8 mouse cellular contexts compared by ENCODE assay signal in genomic region chr6:98089185-98089584, GRCm38 (mm10).
DNase-seq lines count a peak whose midpoint lies in the region; ATAC-seq and TF ChIP-seq lines count a peak whose summit lies in the region.

No protein-coding gene starts in this region.

- H3K36me3 ChIP-seq in midbrain, embryonic 11.5 days (ENCODE audit: control insufficient read depth, insufficient read depth, low read length), result no peaks in the 10 kb centered on the region
- H3K36me3 ChIP-seq in midbrain, embryonic 13.5 days, result no peaks in the 10 kb centered on the region
- H3K36me3 ChIP-seq in limb, embryonic 14.5 days (ENCODE audit: control insufficient read depth, insufficient read depth, low read length), result no peaks in the 10 kb centered on the region

- no peak for TF ChIP-seq POLR2A in cortical plate, adult 2 months (IDR thresholded peaks at IDR 0.05; ENCODE audit: extremely low read depth, insufficient read depth, low read length)
- TF ChIP-seq POLR2A in limb, embryonic 14.5 days (IDR thresholded peaks at IDR 0.05; ENCODE audit: borderline replicate concordance, extremely low read depth, insufficient read depth, insufficient read length), result no peak

- H3K9ac ChIP-seq in midbrain, embryonic 11.5 days (ENCODE audit: low read length), result no peak overlapping the region
- H3K9ac ChIP-seq in midbrain, embryonic 13.5 days (replicated peaks), result no peak overlapping the region
- no peak overlapping the region for H3K9ac ChIP-seq in limb, embryonic 14.5 days (ENCODE audit: low read depth, low read length, severe bottlenecking)

- H3K27me3 ChIP-seq in midbrain, embryonic 11.5 days (ENCODE audit: control insufficient read depth, insufficient read depth, low read length), result no peaks in the 10 kb centered on the region
- H3K27me3 ChIP-seq in midbrain, embryonic 13.5 days, result no peaks in the 10 kb centered on the region
- H3K27me3 ChIP-seq in limb, embryonic 14.5 days (ENCODE audit: control insufficient read depth, insufficient read depth, low read length), result no peaks in the 10 kb centered on the region

- H3K4me1 ChIP-seq in midbrain, embryonic 11.5 days (ENCODE audit: control insufficient read depth, insufficient read depth, low read length), result no peaks in the 10 kb centered on the region
- H3K4me1 ChIP-seq in midbrain, embryonic 13.5 days (replicated peaks), result no peaks in the 10 kb centered on the region
- no peaks in the 10 kb centered on the region for H3K4me1 ChIP-seq in cortical plate, adult 2 months (ENCODE audit: control insufficient read depth, insufficient read depth, low read length)
- 0 out of 2 replicates have a peak, but pooled peaks cover 2% of the 10 kb centered on the region for H3K4me1 ChIP-seq in limb, embryonic 14.5 days (ENCODE audit: control insufficient read depth, insufficient read depth, low read length)

- TF ChIP-seq CTCF in cortical plate, adult 2 months (IDR thresholded peaks at IDR 0.05; ENCODE audit: extremely low read depth, insufficient read depth, low read length), result peak; percentile 52

- 58% methylated on average over 4 of the region's 4 CpGs for WGBS in midbrain, embryonic 11.5 days
- WGBS in midbrain, embryonic 13.5 days, result 51% methylated on average over 4 of the region's 4 CpGs
- 31% methylated on average over 4 of the region's 4 CpGs for WGBS in limb, embryonic 14.5 days

- DNase-seq in heart, adult 11 months, result peak; percentile 40
- no peak for DNase-seq in heart, adult 8-10 months (ENCODE audit: low spot score)
- peak; percentile 93 for DNase-seq in midbrain, embryonic 11.5 days (ENCODE audit: low spot score, missing footprints)
- DNase-seq in limb, embryonic 14.5 days (ENCODE audit: low spot score), result peak; percentile 59
- DNase-seq in thymus, postnatal 14 days, result peak; percentile 46
- no peak for DNase-seq in urinary bladder, postnatal 36 days (ENCODE audit: low spot score in 2 of 2)

- H3K4me3 ChIP-seq in midbrain, embryonic 11.5 days (ENCODE audit: low read depth, low read length), result no peak overlapping the region
- H3K4me3 ChIP-seq in midbrain, embryonic 13.5 days (replicated peaks), result no peak overlapping the region
- H3K4me3 ChIP-seq in cortical plate, adult 2 months (ENCODE audit: insufficient read depth, low read length), result no peak overlapping the region
- no peak overlapping the region for H3K4me3 ChIP-seq in limb, embryonic 14.5 days (replicated peaks; ENCODE audit: low read length)

- no peaks in the 10 kb centered on the region for H3K9me3 ChIP-seq in midbrain, embryonic 11.5 days (ENCODE audit: control insufficient read depth, low read length)
- no peaks in the 10 kb centered on the region for H3K9me3 ChIP-seq in midbrain, embryonic 13.5 days
- H3K9me3 ChIP-seq in limb, embryonic 14.5 days (ENCODE audit: control insufficient read depth, low read length), result no peaks in the 10 kb centered on the region

- no peak for ATAC-seq in midbrain, embryonic 11.5 days (ENCODE audit: low FRiP score)
- ATAC-seq in midbrain, embryonic 13.5 days, result no peak
- ATAC-seq in limb, embryonic 14.5 days (ENCODE audit: low FRiP score, low read depth), result peak; percentile 85

- no peak overlapping the region for H3K27ac ChIP-seq in midbrain, embryonic 11.5 days (ENCODE audit: low read depth, low read length)
- H3K27ac ChIP-seq in midbrain, embryonic 13.5 days, result no peak overlapping the region
- H3K27ac ChIP-seq in cortical plate, adult 2 months (ENCODE audit: insufficient read depth, low read length), result no peak overlapping the region
- peak overlapping the region; percentile 58; the same call in 1 of the 2 replicates for H3K27ac ChIP-seq in limb, embryonic 14.5 days (replicated peaks; ENCODE audit: low read depth, low read length)

- H3K4me2 ChIP-seq in midbrain, embryonic 11.5 days, result no peak overlapping the region
- H3K4me2 ChIP-seq in midbrain, embryonic 13.5 days (replicated peaks), result no peak overlapping the region
- H3K4me2 ChIP-seq in limb, embryonic 14.5 days (replicated peaks; ENCODE audit: low read depth, low read length, severe bottlenecking), result no peak overlapping the region

Comparison
In these comparisons a context has a peak if more than half of its experiments do, and no peak if none do; other contexts are left out.
1. DNase-seq: peak in heart, adult 11 months (single experiment), midbrain, embryonic 11.5 days (single experiment), limb, embryonic 14.5 days (single experiment) and thymus, postnatal 14 days (single experiment); none in heart, adult 8-10 months (single experiment) and urinary bladder, postnatal 36 days (0 of 2).